ENCODE assay signal across 13 mouse cellular contexts in the genomic region with DNA sequence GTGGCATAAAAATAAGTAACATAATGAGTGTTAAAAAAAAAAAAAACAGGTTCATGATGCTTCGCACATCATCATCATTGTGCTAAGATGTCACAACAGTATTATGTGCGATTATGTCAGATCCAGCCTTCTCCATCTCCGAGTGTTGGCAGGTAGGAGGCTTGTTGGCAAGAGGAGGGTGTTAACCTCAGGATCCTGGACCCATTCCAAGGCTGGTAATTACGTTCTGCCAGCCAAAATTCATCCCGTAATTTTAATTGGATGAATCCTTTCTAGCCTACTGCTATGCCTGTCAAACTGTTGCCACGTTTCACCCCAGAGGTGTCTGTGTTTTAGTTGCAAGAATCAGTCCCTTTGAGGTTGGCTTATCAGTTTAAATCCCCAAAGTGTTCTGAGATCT. TPM values are rescaled to one million over a fixed set of nuclear protein-coding genes. Genes with fewer than 3 reads are reported as not detected.
DNase-seq lines count a peak whose midpoint lies in the region; ATAC-seq lines count a peak whose summit lies in the region.
"Had no signal": no experiment of that assay in that cellular context is flagged by ENCODE, and none has a peak within 500 bp of the region (broad histone marks: within the 10 kb centered on the region; RNA-seq: fewer than 3 reads in every experiment).

No protein-coding gene starts in this region.

- no peak overlapping the region for H3K27ac ChIP-seq in liver, embryonic 11.5 days (ENCODE audit: low read depth, low read length)
- H3K27ac ChIP-seq: limb, embryonic 15.5 days had no signal

- H3K9me3 ChIP-seq in liver, embryonic 11.5 days (ENCODE audit: control insufficient read depth, low read length) = no peaks in the 10 kb centered on the region
- H3K9me3 ChIP-seq: limb, embryonic 15.5 days had no signal

- H3K4me2 ChIP-seq in liver, embryonic 11.5 days = no peak overlapping the region
- H3K4me2 ChIP-seq: limb, embryonic 15.5 days had no signal

- no peak for ATAC-seq in liver, embryonic 11.5 days (replicated peaks; ENCODE audit: low FRiP score)
- ATAC-seq: intestine, postnatal 0 days; lung, postnatal 0 days had no signal

- H3K4me3 ChIP-seq in liver, embryonic 11.5 days (ENCODE audit: low read depth, low read length) = no peak overlapping the region
- H3K4me3 ChIP-seq: limb, embryonic 15.5 days had no signal

- no peaks in the 10 kb centered on the region for H3K27me3 ChIP-seq in liver, embryonic 11.5 days (replicated peaks; ENCODE audit: control insufficient read depth, insufficient read depth, low read length)
- H3K27me3 ChIP-seq: limb, embryonic 15.5 days had no signal

- H3K4me1 ChIP-seq in liver, embryonic 11.5 days (replicated peaks; ENCODE audit: control insufficient read depth, insufficient read depth, low read length) = no peaks in the 10 kb centered on the region
- H3K4me1 ChIP-seq: limb, embryonic 15.5 days had no signal

- whole genome bisulfite sequencing in liver, embryonic 11.5 days = 83% methylated on average over 6 of the region's 6 CpGs

- H3K9ac ChIP-seq in liver, embryonic 11.5 days (ENCODE audit: low read depth, low read length) = no peak overlapping the region
- H3K9ac ChIP-seq: limb, embryonic 15.5 days had no signal

- no peaks in the 10 kb centered on the region for H3K36me3 ChIP-seq in liver, embryonic 11.5 days (ENCODE audit: control insufficient read depth, insufficient read depth, low read length)
- H3K36me3 ChIP-seq: limb, embryonic 15.5 days had no signal

- peak; percentile 5 for DNase-seq in retina, postnatal 7 days (ENCODE audit: low read depth, low spot score)
- no peak for DNase-seq in retina, postnatal 1 day
- DNase-seq in cerebellum, adult 9-11 months = peak; percentile 58
- peak; percentile 42 for DNase-seq in gonadal fat pad, adult 2 months (ENCODE audit: low read depth)
- no peak for DNase-seq in spleen, adult 18-20 months
- DNase-seq in T-cell, adult 2 months (ENCODE audit: low spot score) = no peak
- no peak for DNase-seq in liver, embryonic 11.5 days (ENCODE audit: low spot score)
- DNase-seq: adrenal gland, postnatal 36 days; gastrocnemius, postnatal 36 days; thymus, adult 18-20 months had no signal

RNA-seq across cellular contexts. Expression of a gene that starts 47.2 kb away (rescaled TPM):
- polyA plus RNA-seq in gonadal fat pad, adult 2 months (2012; rRNA removed) = 8.1 and 11.4 TPM in 2 replicates
- 15.5 and 18.0 TPM in 2 replicates for polyA plus RNA-seq in liver, embryonic 11.5 days (2014; fragmentation: Nextera tagmentation; extraction: Ambion mirVana)

Comparison
In these comparisons a context has a peak if more than half of its experiments do, and no peak if none do; other contexts are left out.
1. DNase-seq: peak in retina, postnatal 7 days (single experiment), cerebellum, adult 9-11 months (single experiment) and gonadal fat pad, adult 2 months (single experiment); none in retina, postnatal 1 day (single experiment), spleen, adult 18-20 months (0 of 2), T-cell, adult 2 months (single experiment) and liver, embryonic 11.5 days (single experiment).